Mouse (Mus musculus): ENCODE data around the gene Ywhae.

GRCm38 (mm10) chr11:75691047-75691446 is 41.6 kb upstream of the Ywhae start:
- TF ChIP-seq GATA1 (IDR thresholded peaks at IDR 0.05; ENCODE audit: low read length) (no peak), TAL1 (IDR thresholded peaks at IDR 0.05; ENCODE audit: low read length) (no peak)

Measured in erythroblast, embryonic 14.5 days (primary cell).